Mouse (Mus musculus) liver, postnatal 0 days (tissue): ENCODE results near the gene Rheb. TPM values are rescaled to one million over a fixed set of nuclear protein-coding genes. Genes with fewer than 3 reads are reported as not detected.
A peak's percentile ranks its signal among the peaks of the same experiment; 100 is the strongest.
"Not testable (repeated sequence)": the region's sequence is repeated elsewhere in the genome, so short reads cannot be mapped to it uniquely, and the experiment has no call there.

Experiments used
- ATAC-seq: fragments of 200-750 bp; cut with Nextera tagmentation; 2 replicates; pipeline ENCODE4 v1.8.0; 2017; ENCODE audit warnings: mild to moderate bottlenecking, moderate library complexity
- DNase-seq: peaks from one replicate; pipeline ENCODE4 v3.0.0-alpha.2; 2016
- H3K27ac ChIP-seq: fragments of 300-500 bp; sonication (generic); 2 replicates; pipeline ENCODE4 v1.5.1; 2014; ENCODE audit warnings: antibody characterized with exemption, moderate library complexity, mild to moderate bottlenecking, low read depth
- H3K27me3 ChIP-seq: fragments of 300-500 bp; sonication (generic); 2 replicates; pipeline ENCODE4 v1.6.1; 2014; ENCODE audit warnings: low read length, control low read depth, mixed read lengths; ENCODE audit not compliant: insufficient read depth
- H3K36me3 ChIP-seq: fragments of 300-500 bp; sonication (generic); replicated peaks from 2 replicates; pipeline ENCODE4 v1.6.1; 2014; ENCODE audit warnings: mild to moderate bottlenecking, control low read depth, low read length, moderate library complexity, mixed read lengths; ENCODE audit not compliant: insufficient read depth
- H3K4me1 ChIP-seq: fragments of 300-500 bp; sonication (generic); 2 replicates; pipeline ENCODE4 v1.6.1; 2014; ENCODE audit warnings: antibody characterized with exemption, mild to moderate bottlenecking, control low read depth; ENCODE audit not compliant: insufficient read depth
- H3K4me2 ChIP-seq: fragments of 300-500 bp; sonication (generic); 2 replicates; pipeline ENCODE4 v1.6.1; 2014; ENCODE audit warnings: low read depth, mild to moderate bottlenecking, low read length, moderate library complexity, mixed read lengths
- H3K4me3 ChIP-seq: fragments of 300-500 bp; sonication (generic); 2 replicates; pipeline ENCODE4 v1.5.1; 2014; ENCODE audit warnings: low read depth, low read length
- H3K9ac ChIP-seq: fragments of 300-500 bp; sonication (generic); replicated peaks from 2 replicates; pipeline ENCODE4 v1.6.1; 2014; ENCODE audit warnings: mild to moderate bottlenecking, moderate library complexity
- H3K9me3 ChIP-seq: fragments of 300-500 bp; sonication (generic); 2 replicates; pipeline ENCODE4 v1.6.1; 2016; ENCODE audit warnings: mild to moderate bottlenecking, control low read depth, low read length, mixed read lengths
- CTCF ChIP-seq: sonication (generic); IDR thresholded peaks from 2 replicates; pipeline ENCODE4 v1.5.1; 2016; ENCODE audit warnings: antibody characterized with exemption, low read depth
- EP300 ChIP-seq: IDR thresholded peaks from 2 replicates; pipeline ENCODE4 v1.6.1; 2016; ENCODE audit warnings: antibody characterized with exemption, low read depth, mild to moderate bottlenecking
- WGBS: fragments of 180-500 bp; shearing (Covaris S2); extraction: QIAGEN DNeasy Blood & Tissue Kit; methylation state at CpG from one replicate; pipeline ENCODE4 v1.1.7; 2014; ENCODE audit not compliant: insufficient replicate concordance; 5-methylcytosine and 5-hydroxymethylcytosine counted together
- polyA plus RNA-seq: library from polyadenylated mRNA; unstranded; fragments of >200 nt; fragmentation: Nextera tagmentation; extraction: Ambion mirVana; gene quantifications from 2 replicates; pipeline ENCODE4 v1.2.1, GENCODE M21; 2015

The Rheb gene
- polyA plus RNA-seq, 1 experiment from 2014 or later, result 79.6 TPM

DNA sequence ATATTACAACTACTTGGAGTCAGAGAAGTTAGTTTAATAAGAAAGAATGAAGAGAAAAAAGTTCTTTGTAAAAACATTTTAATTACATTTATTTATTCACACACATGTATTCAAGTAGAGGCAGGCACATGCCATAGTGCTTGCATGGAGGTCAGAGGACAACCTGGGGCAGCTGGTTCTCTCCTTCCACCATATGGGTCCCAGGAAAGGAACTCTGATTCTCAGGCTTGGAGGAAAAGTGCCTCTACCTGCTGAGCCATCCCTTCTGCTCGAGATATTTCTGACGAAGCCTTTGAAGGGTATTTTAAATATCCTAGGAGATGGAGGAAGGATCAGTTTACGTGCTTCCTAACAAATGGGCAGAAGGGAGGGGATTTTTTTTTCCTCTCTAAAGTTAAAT lies 19.6 kb downstream of the Rheb start:
- Histone ChIP-seq H3K27ac (no peak overlapping the region), H3K4me2 (no peak overlapping the region), H3K36me3 (no peaks in the 10 kb centered on the region), H3K9me3 (no peaks in the 10 kb centered on the region), H3K9ac (no peak overlapping the region), H3K4me3 (no peak overlapping the region), H3K27me3 (no peaks in the 10 kb centered on the region), H3K4me1 (peaks cover 36% of the 10 kb centered on the region)
- TF ChIP-seq EP300 (no peak), CTCF (no peak)
- no peak for DNase-seq
- no peak for ATAC-seq
- 83% methylated on average over 3 of the region's 3 CpGs for WGBS

DNA sequence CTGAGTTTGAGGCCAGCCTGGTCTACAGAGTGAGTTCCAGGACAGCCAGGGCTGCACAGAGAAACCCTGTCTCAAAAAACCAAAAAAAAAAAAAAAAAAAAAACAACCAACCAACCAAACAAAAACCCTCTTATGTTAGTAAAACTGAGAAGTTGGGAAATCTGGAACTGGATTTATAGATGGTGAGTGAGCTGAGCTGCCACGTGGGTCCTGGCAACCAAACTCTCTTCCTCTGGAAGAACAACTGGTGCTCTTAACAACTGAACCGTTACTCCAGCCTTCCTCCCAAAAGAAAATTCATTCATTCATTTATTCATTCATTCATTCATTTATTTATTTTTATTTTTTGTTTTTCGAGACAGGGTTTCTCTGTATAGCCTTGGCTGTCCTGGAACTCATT lies 20.2 kb downstream of the Rheb start:
- H3K36me3 ChIP-seq, DNase-seq, H3K4me2 ChIP-seq, H3K9ac ChIP-seq, H3K4me3 ChIP-seq, H3K27me3 ChIP-seq, H3K27ac ChIP-seq, H3K9me3 ChIP-seq, ATAC-seq: not testable (repeated sequence)
- 76% methylated on average over 3 of the region's 3 CpGs for WGBS
- peaks cover 31% of the 10 kb centered on the region for H3K4me1 ChIP-seq

DNA sequence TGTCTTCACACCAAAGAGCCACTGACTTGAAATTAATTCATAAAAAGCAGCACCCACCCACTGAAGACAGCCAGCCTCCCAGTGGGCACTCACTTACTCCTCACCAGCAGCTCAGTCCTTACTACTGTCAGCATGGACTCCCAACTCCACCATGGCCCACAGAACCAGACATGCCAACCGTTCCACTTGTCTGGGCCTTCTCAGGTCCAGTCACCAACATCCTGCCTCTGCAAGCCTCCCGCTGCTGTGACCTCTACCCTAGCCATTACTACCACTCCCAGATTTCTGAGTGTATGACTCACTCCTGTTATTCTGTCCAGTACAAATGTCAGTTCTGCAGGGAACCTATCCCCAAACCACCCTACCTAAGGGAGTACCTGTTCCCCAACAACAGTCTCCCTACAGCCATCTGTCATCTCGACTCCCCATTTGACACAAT lies 21.0 kb downstream of the Rheb start:
- WGBS, result 73% methylated on average over 3 of the region's 3 CpGs
- no peak for TF ChIP-seq EP300
- Histone ChIP-seq H3K9me3 (no peaks in the 10 kb centered on the region), H3K27ac (no peak overlapping the region), H3K9ac (no peak overlapping the region), H3K4me1 (peaks cover 23% of the 10 kb centered on the region), H3K4me2 (no peak overlapping the region), H3K36me3 (peaks cover 13% of the 10 kb centered on the region), H3K27me3 (no peaks in the 10 kb centered on the region), H3K4me3 (no peak overlapping the region)
- ATAC-seq, result peak; percentile 56
- DNase-seq, result no peak

GRCm38 (mm10) chr5:24820627-24821026 lies 21.8 kb downstream of the Rheb start:
- no peak overlapping the region for H3K9ac ChIP-seq
- H3K36me3 ChIP-seq, result peaks cover 20% of the 10 kb centered on the region
- no peak overlapping the region for H3K4me3 ChIP-seq
- peaks cover 15% of the 10 kb centered on the region for H3K4me1 ChIP-seq
- TF ChIP-seq EP300 (no peak), CTCF (no peak)
- H3K27ac ChIP-seq, result no peak overlapping the region
- H3K27me3 ChIP-seq, result no peaks in the 10 kb centered on the region
- ATAC-seq, result no peak
- no peak overlapping the region for H3K4me2 ChIP-seq
- H3K9me3 ChIP-seq, result no peaks in the 10 kb centered on the region
- no peak for DNase-seq
- WGBS, result 69% methylated on average over 5 of the region's 5 CpGs

DNA sequence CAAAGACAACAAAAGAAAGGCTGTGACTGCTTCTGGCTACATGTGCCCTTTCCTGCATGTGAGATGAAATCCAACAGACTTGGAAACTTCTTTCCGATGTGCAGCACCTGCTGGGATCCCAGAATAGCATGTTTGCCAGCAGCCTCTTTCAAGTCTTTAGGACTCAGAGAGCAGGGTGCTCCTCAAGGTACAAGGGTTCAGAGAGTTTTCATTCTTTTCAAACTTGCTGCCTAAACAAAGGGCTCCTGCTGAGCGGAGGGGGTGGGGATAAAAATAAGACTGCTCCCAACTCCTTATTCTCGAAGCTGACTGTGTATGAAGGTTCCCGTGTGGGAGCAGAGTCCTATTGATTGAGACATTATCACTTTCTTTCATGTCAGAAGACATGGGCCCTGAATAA lies 25.2 kb downstream of the Rheb start:
- TF ChIP-seq CTCF, result no peak
- TF ChIP-seq EP300, result no peak
- H3K4me2 ChIP-seq, result no peak overlapping the region
- 86% methylated on average over 4 of the region's 4 CpGs for WGBS

DNA sequence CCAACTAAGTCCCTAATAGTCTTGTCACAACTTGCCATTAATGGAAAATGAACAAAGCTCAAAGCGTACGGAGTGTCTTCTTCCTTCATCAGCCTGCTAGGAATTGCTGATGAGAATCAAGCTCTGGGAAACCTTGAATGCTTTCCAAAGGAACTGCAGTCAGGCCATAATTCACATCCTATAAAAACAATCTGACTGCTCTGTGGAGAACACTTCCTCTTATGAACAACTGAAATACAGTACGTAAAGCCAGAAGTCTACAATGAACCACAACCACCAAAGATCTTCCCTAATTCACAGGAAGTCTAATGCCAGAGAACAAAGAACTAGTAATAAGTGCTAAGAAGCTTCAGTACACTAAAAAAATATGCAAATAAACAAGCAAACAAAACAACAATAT lies 28.5 kb downstream of the Rheb start:
- Histone ChIP-seq H3K27ac (no peak overlapping the region), H3K9ac (no peak overlapping the region), H3K9me3 (no peaks in the 10 kb centered on the region), H3K4me3 (no peak overlapping the region), H3K36me3 (peaks cover 72% of the 10 kb centered on the region), H3K27me3 (no peaks in the 10 kb centered on the region), H3K4me2 (no peak overlapping the region), H3K4me1 (0 out of 2 replicates have a peak, but pooled peaks cover 2% of the 10 kb centered on the region)
- WGBS, result 73% methylated on average over 3 of the region's 3 CpGs
- no peak for ATAC-seq
- DNase-seq, result no peak
- TF ChIP-seq CTCF (no peak), EP300 (no peak)

More for the DNA sequence above, 25.2 kb downstream of the Rheb start:
- H3K4me1 ChIP-seq, result 0 out of 2 replicates have a peak, but pooled peaks cover 2% of the 10 kb centered on the region
- no peak overlapping the region for H3K4me3 ChIP-seq
- ATAC-seq (no peak), DNase-seq (no peak)
- H3K27ac ChIP-seq, result no peak overlapping the region
- no peaks in the 10 kb centered on the region for H3K9me3 ChIP-seq
- H3K9ac ChIP-seq, result no peak overlapping the region
- H3K27me3 ChIP-seq, result no peaks in the 10 kb centered on the region
- peaks cover 48% of the 10 kb centered on the region for H3K36me3 ChIP-seq

- no peaks in the 10 kb centered on the region for H3K27me3 ChIP-seq
- DNase-seq (no peak), ATAC-seq (no peak)
- 71% methylated on average over 4 of the region's 4 CpGs for WGBS
- no peak for TF ChIP-seq CTCF
- no peak for TF ChIP-seq EP300
- H3K36me3 ChIP-seq, result peaks cover 74% of the 10 kb centered on the region
- H3K4me1 ChIP-seq, result 0 out of 2 replicates have a peak, but pooled peaks cover 2% of the 10 kb centered on the region
- H3K9ac ChIP-seq, result no peak overlapping the region
- no peak overlapping the region for H3K27ac ChIP-seq
- H3K9me3 ChIP-seq, result no peaks in the 10 kb centered on the region
- no peak overlapping the region for H3K4me2 ChIP-seq
- no peak overlapping the region for H3K4me3 ChIP-seq
These were observed 29.4 kb downstream of the Rheb start for GRCm38 (mm10) chr5:24813005-24813404.
